Mouse (Mus musculus) Patski (cell line): ENCODE data around the gene Pcp4l1. TPM values are rescaled to one million over a fixed set of nuclear protein-coding genes. Genes with fewer than 3 reads are reported as not detected.
"Not testable (repeated sequence)": the region's sequence is repeated elsewhere in the genome, so short reads cannot be mapped to it uniquely, and the experiment has no call there.

Experiments
- ATAC-seq: fragments of 100-300 bp; one replicate; pipeline ENCODE4 v1.8.0; 2021
- CTCF ChIA-PET: fragments of 350-600 bp; sonication (Branson Sonifier 250); formaldehyde crosslinking; loops from one replicate; lab custom pipeline; 2022; ENCODE audit warnings: inconsistent platforms; lab: Charles Lee
- POLR2A ChIA-PET: fragments of 350-600 bp; sonication (Branson Sonifier 250); formaldehyde crosslinking; loops from one replicate; lab custom pipeline; 2022; ENCODE audit warnings: antibody characterized with exemption, inconsistent platforms; lab: Charles Lee
- DNase-seq: peaks from one replicate; pipeline ENCODE4 v3.0.0-alpha.2; 2011; ENCODE audit warnings: low read depth, low spot score
- H3K27me3 ChIP-seq: fragments of 371-371 bp; one replicate; pipeline ENCODE4 v1.5.1; 2021
- CTCF ChIP-seq: fragments of 100-300 bp; IDR thresholded peaks from one replicate; pipeline ENCODE4 v1.5.1; 2021
- in situ Hi-C: fragments of 300-500 bp; cut with MboI; formaldehyde crosslinking; loops from 3 replicates; pipeline ENCODE4 v1.11.1; 2018; ENCODE audit warnings: low pct_unique_long_range_greater_than_20kb, mixed read lengths
- polyA plus RNA-seq: library from polyadenylated mRNA; unstranded; gene quantifications from one replicate; pipeline ENCODE4 v1.2.3, GENCODE M21; 2021

Gene Pcp4l1
- 0.08 TPM for polyA plus RNA-seq

DNA sequence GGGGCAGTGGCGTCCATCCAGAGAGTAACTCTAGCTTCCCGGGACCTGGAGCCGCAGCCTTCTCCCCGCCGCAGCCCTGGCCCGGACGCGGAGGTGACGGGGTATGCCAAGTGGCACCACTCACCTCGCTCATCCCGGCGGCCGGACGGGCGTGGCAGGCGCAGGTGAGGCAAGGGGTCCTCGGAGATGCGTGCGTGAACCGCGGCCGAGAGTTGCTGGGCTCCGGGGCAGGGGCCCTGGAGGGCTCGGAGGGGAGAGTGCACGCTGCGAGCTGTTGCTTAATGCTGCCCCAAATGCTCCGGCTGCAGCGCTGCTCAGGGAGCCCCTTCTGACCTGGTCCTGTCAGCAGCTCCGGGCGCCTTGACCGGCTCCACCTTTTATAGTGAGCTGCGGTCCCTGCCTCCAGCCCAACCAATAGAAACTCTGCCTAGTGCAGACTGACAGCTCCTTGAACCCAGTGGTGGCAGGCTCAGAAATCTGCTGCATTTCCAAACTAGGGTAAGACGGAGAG is at the start of gene Pcp4l1:
Gene Pcp4l1, minus strand, starts transcription at position 382 of the 511 bp plus-strand sequence.
- no peak for ATAC-seq
- CTCF ChIA-PET, result interaction anchor here (1.5 to 9.7 kb wide), 4 partner anchors 12 to 32 kb away, joined by 3 to 97 read pairs (median 4); partner anchors contain the start of gene Nr1i3
- H3K27me3 ChIP-seq, result no peaks in the 10 kb centered on the region
- no peak for TF ChIP-seq CTCF
- POLR2A ChIA-PET, result no interaction called here
- DNase-seq, result no peak
- in situ Hi-C loops, result no loop called here

DNA sequence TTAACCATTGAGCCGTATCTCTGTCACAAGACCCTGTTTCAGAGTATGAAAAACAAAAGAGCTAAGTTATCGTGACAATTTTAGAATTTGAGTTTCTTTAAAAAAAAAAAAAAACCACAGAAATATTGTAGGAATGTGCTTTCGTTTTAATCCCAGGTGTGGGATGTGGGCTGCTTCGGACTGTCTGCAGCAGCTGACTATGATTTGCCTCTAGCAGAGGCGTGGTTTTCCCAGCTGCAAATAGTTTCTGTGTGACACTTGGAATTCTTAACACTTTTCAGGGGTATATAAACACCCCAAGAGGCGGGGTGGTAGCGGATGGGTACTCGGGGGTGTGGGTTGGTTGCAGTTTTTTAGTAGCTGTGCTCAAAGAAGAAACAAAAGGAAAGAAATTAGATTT is 49.3 kb upstream of the Pcp4l1 start:
- ChIA-PET POLR2A (interaction anchor here (0.7 kb wide), 1 partner anchor 21 kb away, joined by 4 read pairs; no protein-coding TSS in a partner anchor), CTCF (interaction anchor here (1.9 to 2.6 kb wide), 2 partner anchors 12 to 132 kb away, joined by 6 to 7 read pairs; partner anchors contain the start of gene Cfap126)
- DNase-seq (no peak), ATAC-seq (no peak)
- H3K27me3 ChIP-seq, result no peaks in the 10 kb centered on the region
- TF ChIP-seq CTCF, result no peak
- in situ Hi-C loops, result no loop called here

DNA sequence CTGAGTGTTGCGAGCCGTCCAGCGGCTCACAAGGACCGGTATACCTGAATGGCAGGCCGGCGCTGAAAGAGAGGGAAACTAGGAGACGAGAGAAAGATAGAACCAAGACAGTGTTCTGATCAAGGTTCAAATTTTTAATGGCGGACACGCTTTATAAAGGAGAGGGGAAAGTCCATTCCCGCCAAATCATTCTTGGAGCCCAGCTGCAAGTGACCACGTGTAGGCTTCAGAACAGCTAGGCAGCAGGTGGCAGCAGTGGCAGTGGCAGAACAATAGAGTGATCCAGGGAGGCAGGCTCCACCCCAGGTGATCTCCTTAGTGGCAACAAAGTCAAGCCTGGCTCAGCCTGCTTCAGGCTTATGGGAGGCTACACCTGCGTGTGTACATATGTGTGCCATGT is 45.9 kb upstream of the Pcp4l1 start:
- in situ Hi-C loops, DNase-seq, H3K27me3 ChIP-seq, ATAC-seq: not testable (repeated sequence)
- POLR2A ChIA-PET, result interaction anchor here (1.0 to 1.8 kb wide), 2 partner anchors 8 to 20 kb away, joined by 3 to 6 read pairs; partner anchors contain the start of gene Fcer1g
- CTCF ChIA-PET, result interaction anchor here (1.7 kb wide), 1 partner anchor 20 kb away, joined by 4 read pairs; the partner anchor contains the start of gene Tomm40l

DNA sequence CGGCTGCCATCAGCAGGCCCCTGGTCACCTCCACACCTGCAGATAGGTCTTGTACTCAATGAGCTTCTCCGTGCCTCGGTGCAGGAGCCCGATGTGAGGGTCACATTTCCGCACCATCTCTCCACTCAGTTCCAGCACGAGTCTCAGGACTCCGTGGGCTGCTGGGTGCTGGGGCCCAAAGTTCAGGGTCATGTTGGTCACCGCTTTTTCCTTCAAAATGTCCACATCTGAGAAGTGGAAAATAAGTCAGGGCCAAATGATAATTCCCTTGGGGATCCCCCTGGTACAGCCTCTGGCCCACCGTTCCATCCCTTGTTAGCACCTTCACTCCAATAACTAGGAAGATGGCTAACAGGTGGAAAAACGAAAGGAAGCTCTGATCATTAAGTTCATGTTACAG is 44.8 kb upstream of the Pcp4l1 start:
- ATAC-seq (no peak), DNase-seq (no peak)
- in situ Hi-C loops, result no loop called here
- POLR2A ChIA-PET, result no interaction called here
- H3K27me3 ChIP-seq, result no peaks in the 10 kb centered on the region
- CTCF ChIA-PET, result interaction anchor here (1.1 to 1.2 kb wide), 2 partner anchors 122 to 129 kb away, joined by 3 to 4 read pairs; no protein-coding TSS in a partner anchor
- no peak for TF ChIP-seq CTCF

DNA sequence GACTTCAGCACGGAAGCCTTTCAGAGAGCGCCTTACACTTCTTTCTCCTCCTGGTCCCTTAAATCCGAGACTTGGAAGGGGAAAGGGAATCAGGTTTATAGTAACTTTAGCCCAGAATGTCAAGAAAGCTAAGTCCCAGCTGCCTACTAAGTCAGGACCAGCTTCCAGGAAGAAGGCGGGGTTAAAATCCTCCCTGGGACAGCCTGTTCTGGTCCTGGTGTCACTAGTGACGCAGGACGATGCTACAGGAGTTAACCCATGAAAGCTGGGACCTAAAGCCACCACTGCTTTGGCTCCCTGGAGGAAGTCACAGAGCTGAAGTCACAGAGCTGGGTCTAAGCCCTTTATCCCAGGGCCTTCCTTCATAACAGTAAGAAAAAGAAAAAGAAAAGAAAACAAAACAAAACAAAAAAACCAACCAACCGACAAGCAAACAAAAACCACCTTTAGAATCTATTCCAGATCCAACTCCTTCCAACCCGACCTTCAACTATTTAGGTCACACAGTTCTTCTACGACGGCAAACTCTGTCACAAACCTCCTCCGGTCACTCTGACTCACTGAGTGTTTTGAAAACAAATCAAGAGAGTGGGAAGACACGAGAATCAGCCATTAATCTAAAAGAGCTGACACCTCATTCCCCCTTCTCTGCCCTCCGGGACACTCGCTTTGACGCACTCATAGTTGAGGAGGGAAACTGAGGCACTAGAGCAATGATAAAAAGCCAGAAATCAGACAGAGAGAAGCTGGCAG is 44.1 kb upstream of the Pcp4l1 start:
- ChIA-PET POLR2A (interaction anchor here (0.8 kb wide), 1 partner anchor 84 kb away, joined by 3 read pairs; no protein-coding TSS in a partner anchor), CTCF (interaction anchor here (1.1 to 1.9 kb wide), 5 partner anchors 11 to 129 kb away, joined by 3 to 4 read pairs (median 4); partner anchors contain the start of genes Ndufs2 and Ppox)
- H3K27me3 ChIP-seq, result no peaks in the 10 kb centered on the region
- ATAC-seq (no peak), DNase-seq (no peak)
- no peak for TF ChIP-seq CTCF
- in situ Hi-C loops, result no loop called here

DNA sequence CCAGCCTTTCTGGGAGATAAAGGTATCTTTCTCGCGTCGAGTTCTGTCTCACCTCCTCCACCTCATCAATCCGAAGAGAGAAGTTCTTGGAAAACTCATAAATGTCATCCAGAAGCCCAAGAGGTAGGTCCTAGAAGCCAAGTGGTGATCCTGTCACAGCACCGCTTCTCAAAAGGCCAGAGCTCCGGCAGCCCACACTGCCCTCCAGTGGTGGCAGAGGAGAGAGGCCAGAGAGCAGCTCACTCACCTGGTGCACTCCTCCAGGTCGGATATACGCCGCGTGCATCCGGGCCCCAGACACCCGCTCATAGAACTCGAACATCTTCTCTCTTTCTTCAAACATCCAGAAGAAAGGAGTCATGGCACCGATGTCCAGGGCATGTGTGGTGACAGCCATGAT is 42.4 kb upstream of the Pcp4l1 start:
- in situ Hi-C loops, result no loop called here
- ATAC-seq, result no peak
- POLR2A ChIA-PET, result interaction anchor here (1.0 kb wide), 1 partner anchor 17 kb away, joined by 3 read pairs; no protein-coding TSS in a partner anchor
- CTCF ChIA-PET, result interaction anchor here (0.7 to 2.0 kb wide), 5 partner anchors 9 to 18 kb away, joined by 3 to 5 read pairs (median 4); partner anchors contain the start of genes Apoa2 and Ndufs2
- no peaks in the 10 kb centered on the region for H3K27me3 ChIP-seq
- TF ChIP-seq CTCF, result peak; percentile 90
- DNase-seq, result no peak

DNA sequence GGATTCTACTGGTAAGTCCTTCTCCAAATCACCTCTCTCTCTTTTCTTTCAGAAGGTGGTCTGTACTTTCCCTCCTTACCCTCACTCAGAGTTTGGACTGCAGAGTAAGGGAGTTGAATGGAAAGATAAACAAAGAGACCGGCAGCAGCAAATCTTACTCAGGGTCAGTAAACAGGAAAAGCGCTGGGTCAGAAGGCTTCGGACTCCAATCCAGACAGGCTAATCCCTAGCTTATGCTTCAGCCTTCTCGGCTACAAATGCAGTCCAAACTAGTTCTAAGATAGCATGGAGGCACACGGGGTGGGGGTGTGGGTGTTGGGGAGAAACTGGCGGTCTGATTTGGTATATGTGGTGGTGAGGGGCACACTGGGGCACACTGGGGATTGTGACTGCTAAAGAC is 41.4 kb upstream of the Pcp4l1 start:
- ATAC-seq (no peak), DNase-seq (no peak)
- CTCF ChIA-PET, result interaction anchor here (2.0 kb wide), 1 partner anchor 17 kb away, joined by 5 read pairs; no protein-coding TSS in a partner anchor
- POLR2A ChIA-PET, result no interaction called here
- in situ Hi-C loops, result no loop called here
- H3K27me3 ChIP-seq, result no peaks in the 10 kb centered on the region
- TF ChIP-seq CTCF, result no peak

DNA sequence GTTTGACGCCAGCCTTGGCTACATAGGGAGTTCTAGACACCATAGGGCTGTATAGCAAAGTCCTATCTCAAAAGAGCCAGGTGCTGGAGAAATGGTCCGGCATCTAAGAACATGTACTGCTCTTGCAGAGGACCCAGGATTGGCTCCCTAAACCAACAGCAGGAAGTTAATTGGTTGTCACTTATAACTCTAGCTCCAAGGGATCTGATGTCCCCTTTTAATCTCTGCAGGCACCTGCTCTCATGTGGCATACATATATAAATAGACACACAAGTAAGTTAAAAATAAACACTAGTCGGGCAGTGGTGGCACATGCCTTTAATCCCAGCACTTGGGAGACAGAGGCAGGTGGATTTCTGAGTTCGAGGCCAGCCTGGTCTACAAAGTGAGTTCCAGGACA is 39.7 kb upstream of the Pcp4l1 start:
- no peak for TF ChIP-seq CTCF
- ChIA-PET POLR2A (no interaction called here), CTCF (interaction anchor here (0.8 to 2.0 kb wide), 5 partner anchors 11 to 125 kb away, joined by 3 to 6 read pairs (median 3); partner anchors contain the start of genes Apoa2 and Ppox)
- ATAC-seq (no peak), DNase-seq (no peak)
- H3K27me3 ChIP-seq, result no peaks in the 10 kb centered on the region
- in situ Hi-C loops, result no loop called here

DNA sequence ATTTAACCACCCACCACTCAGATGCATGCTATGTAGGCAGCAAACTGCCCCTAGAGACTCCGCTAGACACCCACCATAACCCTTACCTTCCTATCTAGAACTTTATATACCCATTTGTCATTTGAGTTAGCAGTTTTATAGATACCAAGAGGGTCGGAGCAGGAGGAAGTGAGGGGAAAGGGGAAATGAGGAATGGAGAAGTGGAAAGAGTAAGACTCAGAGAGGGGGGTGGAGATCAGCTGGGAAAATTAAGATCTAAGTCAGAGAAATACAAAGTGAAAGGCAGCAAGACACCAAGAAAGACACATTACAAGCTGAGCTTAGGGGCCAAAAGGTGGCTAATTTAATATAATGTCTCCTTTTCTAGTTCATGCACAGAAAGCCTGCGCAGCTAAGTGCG is 38.5 kb upstream of the Pcp4l1 start:
- POLR2A ChIA-PET, result interaction anchor here (0.6 to 1.8 kb wide), 3 partner anchors 8 to 119 kb away, joined by 3 to 6 read pairs (median 4); partner anchors contain the start of gene Tomm40l
- ATAC-seq, result no peak
- in situ Hi-C loops, result no loop called here

DNA sequence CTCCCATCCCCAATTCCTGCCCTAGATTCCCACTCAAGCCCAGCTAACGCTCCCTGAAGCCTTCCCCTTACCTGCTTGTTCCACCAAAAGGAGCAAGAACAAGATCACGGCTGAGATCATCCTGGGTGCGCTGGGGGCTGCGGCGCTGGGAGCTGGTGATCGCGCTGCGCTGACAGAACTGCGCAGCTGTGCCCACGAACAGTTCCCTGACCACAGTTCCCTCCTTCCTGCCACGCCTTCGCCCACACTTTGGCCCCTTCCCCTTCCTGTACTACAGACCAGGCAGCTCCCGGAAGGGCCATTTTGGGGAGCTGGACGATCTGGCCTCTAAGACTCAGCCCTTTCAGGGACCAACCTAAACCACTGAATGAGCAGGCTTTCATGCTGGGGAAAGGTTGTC is 38.1 kb upstream of the Pcp4l1 start, which contains the start of gene Fcer1g:
Gene Fcer1g, minus strand, starts transcription at position 240 of the 400 bp plus-strand sequence.
- POLR2A ChIA-PET, result interaction anchor here (1.0 to 1.8 kb wide), 4 partner anchors 9 to 78 kb away, joined by 3 to 6 read pairs (median 4); partner anchors contain the start of genes Ndufs2 and Tomm40l
- in situ Hi-C loops, result no loop called here
- TF ChIP-seq CTCF, result no peak
- no peaks in the 10 kb centered on the region for H3K27me3 ChIP-seq
- DNase-seq (no peak), ATAC-seq (no peak)
- CTCF ChIA-PET, result interaction anchor here (1.5 to 2.0 kb wide), 2 partner anchors 11 to 47 kb away, joined by 4 read pairs; partner anchors contain the start of gene Ppox

More for the DNA sequence above, 38.5 kb upstream of the Pcp4l1 start:
- DNase-seq, result no peak
- no peak for TF ChIP-seq CTCF
- CTCF ChIA-PET, result interaction anchor here (1.0 to 2.0 kb wide), 4 partner anchors 11 to 123 kb away, joined by 3 to 6 read pairs (median 4); partner anchors contain the start of gene Ppox
- no peaks in the 10 kb centered on the region for H3K27me3 ChIP-seq
